Mouse (Mus musculus): Measurements from ENCODE around the gene Exoc5. TPM values are rescaled to one million over a fixed set of nuclear protein-coding genes. Genes with fewer than 3 reads are reported as not detected.

Gene Exoc5
- total and polyA plus RNA-seq, 2 experiments from 2014 or later: 61.2 to 104 TPM

- H3K4me1 ChIP-seq (ENCODE audit: insufficient read depth): peaks cover 9% of the 10 kb centered on the region; the same call in 1 of the 2 replicates
- no peak for TF ChIP-seq CTCF (IDR thresholded peaks at IDR 0.05; ENCODE audit: low read depth)
- no peak overlapping the region for H3K4me2 ChIP-seq (ENCODE audit: low read depth)
- peak; percentile 13 for DNase-seq
- no peak overlapping the region for H3K27ac ChIP-seq (ENCODE audit: low read depth, low read length)
- H3K4me3 ChIP-seq (ENCODE audit: low read depth, low read length): no peak overlapping the region
- ATAC-seq: no peak
- H3K9me3 ChIP-seq (ENCODE audit: low read length): no peaks in the 10 kb centered on the region
- 25% methylated on average over 8 of the region's 8 CpGs for WGBS
- H3K27me3 ChIP-seq (ENCODE audit: insufficient read depth, low read length): no peaks in the 10 kb centered on the region
- H3K36me3 ChIP-seq (ENCODE audit: insufficient read depth): no peaks in the 10 kb centered on the region
- no peak overlapping the region for H3K9ac ChIP-seq
Observed at GRCm38 (mm10) chr14:48989831-48990230, 76.6 kb downstream of the Exoc5 start.

GRCm38 (mm10) chr14:48986231-48986630 lies 80.2 kb downstream of the Exoc5 start:
- no peak overlapping the region for H3K27ac ChIP-seq (ENCODE audit: low read depth, low read length)
- H3K4me3 ChIP-seq (ENCODE audit: low read depth, low read length): no peak overlapping the region
- DNase-seq (no peak), ATAC-seq (no peak)
- no peak for TF ChIP-seq CTCF (IDR thresholded peaks at IDR 0.05; ENCODE audit: low read depth)
- no peaks in the 10 kb centered on the region for H3K9me3 ChIP-seq (ENCODE audit: low read length)
- H3K4me2 ChIP-seq (ENCODE audit: low read depth): no peak overlapping the region
- no peaks in the 10 kb centered on the region for H3K27me3 ChIP-seq (ENCODE audit: insufficient read depth, low read length)
- WGBS: 76% methylated on average over 8 of the region's 8 CpGs
- H3K4me1 ChIP-seq (ENCODE audit: insufficient read depth): peaks cover 6% of the 10 kb centered on the region; the same call in 1 of the 2 replicates
- no peak overlapping the region for H3K9ac ChIP-seq
- H3K36me3 ChIP-seq (ENCODE audit: insufficient read depth): no peaks in the 10 kb centered on the region

GRCm38 (mm10) chr14:48985673-48986072 lies 80.8 kb downstream of the Exoc5 start:
- no peak overlapping the region for H3K27ac ChIP-seq (ENCODE audit: low read depth, low read length)
- H3K4me2 ChIP-seq (ENCODE audit: low read depth): no peak overlapping the region
- H3K36me3 ChIP-seq (ENCODE audit: insufficient read depth): no peaks in the 10 kb centered on the region
- H3K4me1 ChIP-seq (ENCODE audit: insufficient read depth): 0 out of 2 replicates have a peak, but pooled peaks cover under 1% of the 10 kb centered on the region
- H3K9ac ChIP-seq: no peak overlapping the region
- no peaks in the 10 kb centered on the region for H3K27me3 ChIP-seq (ENCODE audit: insufficient read depth, low read length)
- DNase-seq: peak; percentile 57
- H3K4me3 ChIP-seq (ENCODE audit: low read depth, low read length): no peak overlapping the region
- TF ChIP-seq CTCF (IDR thresholded peaks at IDR 0.05; ENCODE audit: low read depth): peak; percentile 74
- ATAC-seq: peak; percentile 71; the same call in 1 of the 2 replicates
- WGBS: 41% methylated on average over 10 of the region's 10 CpGs
- H3K9me3 ChIP-seq (ENCODE audit: low read length): no peaks in the 10 kb centered on the region

- Histone ChIP-seq H3K9me3 (ENCODE audit: low read length) (no peaks in the 10 kb centered on the region), H3K4me1 (ENCODE audit: insufficient read depth) (no peaks in the 10 kb centered on the region), H3K27me3 (ENCODE audit: insufficient read depth, low read length) (no peaks in the 10 kb centered on the region), H3K9ac (no peak overlapping the region), H3K27ac (ENCODE audit: low read depth, low read length) (no peak overlapping the region), H3K4me2 (ENCODE audit: low read depth) (no peak overlapping the region), H3K4me3 (ENCODE audit: low read depth, low read length) (no peak overlapping the region), H3K36me3 (ENCODE audit: insufficient read depth) (no peaks in the 10 kb centered on the region)
- no peak for TF ChIP-seq CTCF (IDR thresholded peaks at IDR 0.05; ENCODE audit: low read depth)
- WGBS: 44% methylated on average over 3 of the region's 3 CpGs
- peak; percentile 34 for DNase-seq
- ATAC-seq: peak; percentile 34; the same call in 1 of the 2 replicates
Observed at GRCm38 (mm10) chr14:48978971-48979388, 87.5 kb downstream of the Exoc5 start.

- WGBS: 78% methylated on average over 2 of the region's 2 CpGs
- no peak overlapping the region for H3K9ac ChIP-seq
- DNase-seq: no peak
Observed at GRCm38 (mm10) chr14:48971546-48971945, 94.9 kb downstream of the Exoc5 start.

GRCm38 (mm10) chr14:48968670-48969069 lies 97.8 kb downstream of the Exoc5 start:
- H3K36me3 ChIP-seq (ENCODE audit: insufficient read depth): no peaks in the 10 kb centered on the region
- no peaks in the 10 kb centered on the region for H3K9me3 ChIP-seq (ENCODE audit: low read length)
- no peak for ATAC-seq
- H3K4me3 ChIP-seq (ENCODE audit: low read depth, low read length): no peak overlapping the region
- no peak for DNase-seq
- H3K4me1 ChIP-seq (ENCODE audit: insufficient read depth): no peaks in the 10 kb centered on the region
- TF ChIP-seq CTCF (IDR thresholded peaks at IDR 0.05; ENCODE audit: low read depth): no peak
- 87% methylated on average over 9 of the region's 9 CpGs for WGBS
- H3K9ac ChIP-seq: no peak overlapping the region
- H3K4me2 ChIP-seq (ENCODE audit: low read depth): no peak overlapping the region
- no peaks in the 10 kb centered on the region for H3K27me3 ChIP-seq (ENCODE audit: insufficient read depth, low read length)
- H3K27ac ChIP-seq (ENCODE audit: low read depth, low read length): no peak overlapping the region

More at GRCm38 (mm10) chr14:48971546-48971945, 94.9 kb downstream of the Exoc5 start:
- no peak for ATAC-seq
- no peak overlapping the region for H3K4me2 ChIP-seq (ENCODE audit: low read depth)
- H3K9me3 ChIP-seq (ENCODE audit: low read length): no peaks in the 10 kb centered on the region
- no peak for TF ChIP-seq CTCF (IDR thresholded peaks at IDR 0.05; ENCODE audit: low read depth)
- no peaks in the 10 kb centered on the region for H3K4me1 ChIP-seq (ENCODE audit: insufficient read depth)
- H3K36me3 ChIP-seq (ENCODE audit: insufficient read depth): no peaks in the 10 kb centered on the region
- no peak overlapping the region for H3K4me3 ChIP-seq (ENCODE audit: low read depth, low read length)
- H3K27ac ChIP-seq (ENCODE audit: low read depth, low read length): no peak overlapping the region
- no peaks in the 10 kb centered on the region for H3K27me3 ChIP-seq (ENCODE audit: insufficient read depth, low read length)

Other genes with a start within 250 kb of the Exoc5 start
- 20.0 and 32.6 TPM in 2 replicates for gene Ap5m1, start 556 bp downstream of the Exoc5 start, total RNA-seq (2014; rRNA removed)
- 12.8 and 15.7 TPM in 2 replicates for gene Ap5m1, start 556 bp downstream of the Exoc5 start, polyA plus RNA-seq (2015; fragmentation: Nextera tagmentation; extraction: Ambion mirVana)
- gene Naa30, start 105.6 kb upstream of the Exoc5 start, total RNA-seq (2014; rRNA removed): 38.9 and 56.9 TPM in 2 replicates
- 6.9 and 10.1 TPM in 2 replicates for gene Naa30, start 105.6 kb upstream of the Exoc5 start, polyA plus RNA-seq (2015; fragmentation: Nextera tagmentation; extraction: Ambion mirVana)
- not detected in 2 replicates for gene ccdc198, start 178.8 kb upstream of the Exoc5 start, total RNA-seq (2014; rRNA removed)
- 0.16 TPM in 1 of 2 replicates, not detected in the other for gene ccdc198, start 178.8 kb upstream of the Exoc5 start, polyA plus RNA-seq (2015; fragmentation: Nextera tagmentation; extraction: Ambion mirVana)

All from forebrain, postnatal 0 days (tissue).